In the genomic region with DNA sequence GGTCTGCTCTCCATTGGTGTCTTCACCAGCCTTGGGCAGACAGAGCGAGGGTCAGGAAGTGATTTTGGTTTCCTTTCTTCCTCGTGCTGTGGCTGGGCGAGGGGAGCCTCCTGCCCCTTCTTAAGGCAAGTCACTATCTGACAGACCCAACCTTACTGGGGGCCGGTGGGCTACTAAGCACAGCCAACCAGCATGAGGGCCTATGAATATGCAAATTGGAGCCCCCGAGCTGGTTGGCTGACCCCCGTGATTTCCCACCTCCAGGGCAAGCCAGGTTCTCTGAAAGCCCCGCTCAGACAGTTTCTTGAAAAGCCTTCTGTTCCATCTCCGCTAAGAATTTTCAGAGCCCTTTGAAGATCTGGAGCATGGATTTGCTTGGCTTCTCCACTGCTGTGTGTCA, we compare ENCODE assay signal across 11 mouse cellular contexts. TPM values are rescaled to one million over a fixed set of nuclear protein-coding genes. Genes with fewer than 3 reads are reported as not detected.
DNase-seq lines count a peak whose midpoint lies in the region; ATAC-seq lines count a peak whose summit lies in the region.
"Had no signal": no experiment of that assay in that cellular context is flagged by ENCODE, and none has a peak within 500 bp of the region (broad histone marks: within the 10 kb centered on the region; RNA-seq: fewer than 3 reads in every experiment).

No protein-coding gene starts in this region.

- no peaks in the 10 kb centered on the region for H3K36me3 ChIP-seq in forebrain, embryonic 14.5 days (ENCODE audit: control insufficient read depth, insufficient read depth, low read length)
- no peaks in the 10 kb centered on the region for H3K36me3 ChIP-seq in forebrain, embryonic 15.5 days
- peaks cover 3% of the 10 kb centered on the region for H3K36me3 ChIP-seq in megakaryocyte, embryonic 14.5 days (replicated peaks; ENCODE audit: low read length)
- no peaks in the 10 kb centered on the region for H3K36me3 ChIP-seq in hindbrain, embryonic 14.5 days (replicated peaks; ENCODE audit: control insufficient read depth, insufficient read depth)
- H3K36me3 ChIP-seq in neural tube, embryonic 11.5 days (ENCODE audit: control insufficient read depth, insufficient read depth, low read length): no peaks in the 10 kb centered on the region

- ATAC-seq in forebrain, embryonic 14.5 days: no peak
- no peak for ATAC-seq in forebrain, embryonic 15.5 days (replicated peaks)
- no peak for ATAC-seq in megakaryocyte, adult 5-6 weeks (ENCODE audit: poor library complexity, severe bottlenecking)
- ATAC-seq in hindbrain, embryonic 14.5 days (ENCODE audit: low FRiP score): no peak
- ATAC-seq in neural tube, embryonic 11.5 days (ENCODE audit: insufficient read depth, low FRiP score, low TSS enrichment): no peak
- ATAC-seq: inflammation-experienced regulatory T-cells, adult 6 months had no signal

- H3K4me3 ChIP-seq in forebrain, embryonic 14.5 days (ENCODE audit: low read depth, low read length): no peak overlapping the region
- no peak overlapping the region for H3K4me3 ChIP-seq in forebrain, embryonic 15.5 days
- peak overlapping the region; percentile 75 for H3K4me3 ChIP-seq in megakaryocyte, embryonic 14.5 days (replicated peaks)
- H3K4me3 ChIP-seq in hindbrain, embryonic 14.5 days (replicated peaks; ENCODE audit: low read length): no peak overlapping the region
- no peak overlapping the region for H3K4me3 ChIP-seq in neural tube, embryonic 11.5 days (ENCODE audit: low read depth, low read length)

- H3K9ac ChIP-seq in forebrain, embryonic 14.5 days (ENCODE audit: low read length): no peak overlapping the region
- H3K9ac ChIP-seq in forebrain, embryonic 15.5 days (replicated peaks): no peak overlapping the region
- no peak overlapping the region for H3K9ac ChIP-seq in hindbrain, embryonic 14.5 days
- H3K9ac ChIP-seq in neural tube, embryonic 11.5 days (ENCODE audit: low read length): no peak overlapping the region

- H3K9me3 ChIP-seq in forebrain, embryonic 14.5 days (replicated peaks; ENCODE audit: control insufficient read depth, low read length): no peaks in the 10 kb centered on the region
- no peaks in the 10 kb centered on the region for H3K9me3 ChIP-seq in forebrain, embryonic 15.5 days
- no peaks in the 10 kb centered on the region for H3K9me3 ChIP-seq in megakaryocyte, embryonic 14.5 days
- H3K9me3 ChIP-seq in hindbrain, embryonic 14.5 days (ENCODE audit: control insufficient read depth, low read length): no peaks in the 10 kb centered on the region
- H3K9me3 ChIP-seq in neural tube, embryonic 11.5 days (ENCODE audit: control insufficient read depth, low read length): no peaks in the 10 kb centered on the region

- no peak overlapping the region for H3K27ac ChIP-seq in forebrain, embryonic 14.5 days (ENCODE audit: low read depth, low read length)
- no peak overlapping the region for H3K27ac ChIP-seq in forebrain, embryonic 15.5 days (replicated peaks)
- H3K27ac ChIP-seq in hindbrain, embryonic 14.5 days: no peak overlapping the region
- 0 out of 2 replicates have a peak overlapping the region, but pooled peaks have one; percentile 6 for H3K27ac ChIP-seq in neural tube, embryonic 11.5 days (ENCODE audit: low read depth, low read length)

- WGBS in forebrain, embryonic 14.5 days: 5% methylated on average over 8 of the region's 8 CpGs
- WGBS in forebrain, embryonic 15.5 days: 7% methylated on average over 8 of the region's 8 CpGs
- WGBS in hindbrain, embryonic 14.5 days: 3% methylated on average over 8 of the region's 8 CpGs
- WGBS in neural tube, embryonic 11.5 days: 2% methylated on average over 8 of the region's 8 CpGs

- no peak for DNase-seq in forebrain, embryonic 14.5 days (ENCODE audit: low spot score)
- DNase-seq in hindbrain, embryonic 14.5 days (ENCODE audit: low spot score): no peak
- DNase-seq in neural tube, embryonic 11.5 days (ENCODE audit: low spot score): no peak
- no peak for DNase-seq in left cerebral cortex, adult 9 months (ENCODE audit: low spot score in 2 of 2)
- DNase-seq in right cerebral cortex, adult 2 months (ENCODE audit: low spot score in 2 of 2): no peak
- DNase-seq: lung, adult 18-20 months; thymus, postnatal 14 days had no signal

- no peaks in the 10 kb centered on the region for H3K27me3 ChIP-seq in forebrain, embryonic 14.5 days (replicated peaks; ENCODE audit: control insufficient read depth, insufficient read depth, low read length)
- no peaks in the 10 kb centered on the region for H3K27me3 ChIP-seq in forebrain, embryonic 15.5 days
- H3K27me3 ChIP-seq in megakaryocyte, embryonic 14.5 days (replicated peaks): peaks cover 7% of the 10 kb centered on the region
- H3K27me3 ChIP-seq in hindbrain, embryonic 14.5 days (ENCODE audit: control insufficient read depth, insufficient read depth, low read length): no peaks in the 10 kb centered on the region
- no peaks in the 10 kb centered on the region for H3K27me3 ChIP-seq in neural tube, embryonic 11.5 days (ENCODE audit: control insufficient read depth, insufficient read depth, low read length)

- H3K4me2 ChIP-seq in forebrain, embryonic 14.5 days (ENCODE audit: low read length): peak overlapping the region; percentile 23; the same call in 1 of the 2 replicates
- no peak overlapping the region for H3K4me2 ChIP-seq in forebrain, embryonic 15.5 days (replicated peaks)
- peak overlapping the region; percentile 10; the same call in 1 of the 2 replicates for H3K4me2 ChIP-seq in hindbrain, embryonic 14.5 days (replicated peaks)
- H3K4me2 ChIP-seq in neural tube, embryonic 11.5 days (ENCODE audit: low read depth): peak overlapping the region; percentile 17

- peaks cover 7% of the 10 kb centered on the region; the same call in 1 of the 2 replicates for H3K4me1 ChIP-seq in forebrain, embryonic 14.5 days (ENCODE audit: control insufficient read depth, insufficient read depth, low read length)
- H3K4me1 ChIP-seq in forebrain, embryonic 15.5 days: peaks cover 7% of the 10 kb centered on the region
- peaks cover 30% of the 10 kb centered on the region for H3K4me1 ChIP-seq in megakaryocyte, embryonic 14.5 days
- H3K4me1 ChIP-seq in hindbrain, embryonic 14.5 days (replicated peaks; ENCODE audit: control insufficient read depth, insufficient read depth, low read length): peaks cover 16% of the 10 kb centered on the region
- peaks cover 5% of the 10 kb centered on the region for H3K4me1 ChIP-seq in neural tube, embryonic 11.5 days (ENCODE audit: control insufficient read depth, insufficient read depth, low read length)

RNA-seq across cellular contexts. Expression of gene Prox2, which starts 4.3 kb away (rescaled TPM):
- polyA plus RNA-seq in forebrain, embryonic 14.5 days (2014; fragmentation: Nextera tagmentation; extraction: Ambion mirVana): 1.3 and 1.6 TPM in 2 replicates
- 1.7 and 1.8 TPM in 2 replicates for polyA plus RNA-seq in forebrain, embryonic 15.5 days (2015; fragmentation: Nextera tagmentation; extraction: Ambion mirVana)
- 2.2 TPM in 2 replicates for polyA plus RNA-seq in megakaryocyte, embryonic 14.5 days (2012; ENCODE audit: insufficient read depth, low replicate concordance)
- total RNA-seq in megakaryocyte, adult 5-6 weeks (2015): 1.6 and 3.1 TPM in 2 replicates
- total RNA-seq in megakaryocyte, adult 5-6 weeks (2017): 2.0 and 6.0 TPM in 2 replicates
- polyA plus RNA-seq in hindbrain, embryonic 14.5 days (2014; fragmentation: Nextera tagmentation; extraction: Ambion mirVana): 1.9 TPM in 2 replicates
- 2.5 and 4.3 TPM in 2 replicates for polyA plus RNA-seq in neural tube, embryonic 11.5 days (2014; fragmentation: Nextera tagmentation; extraction: Ambion mirVana)

RNA-seq across cellular contexts. Expression of gene Dlst, which starts 4.3 kb away (rescaled TPM):
- 77.5 and 87.1 TPM in 2 replicates for polyA plus RNA-seq in forebrain, embryonic 14.5 days (2014; fragmentation: Nextera tagmentation; extraction: Ambion mirVana)
- 96.3 and 99.7 TPM in 2 replicates for polyA plus RNA-seq in forebrain, embryonic 15.5 days (2015; fragmentation: Nextera tagmentation; extraction: Ambion mirVana)
- polyA plus RNA-seq in megakaryocyte, embryonic 14.5 days (2012; ENCODE audit: insufficient read depth, low replicate concordance): 187 and 398 TPM in 2 replicates
- 68.1 and 91.8 TPM in 2 replicates for total RNA-seq in megakaryocyte, adult 5-6 weeks (2015)
- 166 and 175 TPM in 2 replicates for total RNA-seq in megakaryocyte, adult 5-6 weeks (2017)
- polyA plus RNA-seq in hindbrain, embryonic 14.5 days (2014; fragmentation: Nextera tagmentation; extraction: Ambion mirVana): 101 and 114 TPM in 2 replicates
- polyA plus RNA-seq in neural tube, embryonic 11.5 days (2014; fragmentation: Nextera tagmentation; extraction: Ambion mirVana): 113 and 115 TPM in 2 replicates

RNA-seq across cellular contexts. Expression of gene Rps6kl1, which starts 44.8 kb away (rescaled TPM):
- polyA plus RNA-seq in forebrain, embryonic 14.5 days (2014; fragmentation: Nextera tagmentation; extraction: Ambion mirVana): 11.7 and 16.6 TPM in 2 replicates
- 19.8 and 22.2 TPM in 2 replicates for polyA plus RNA-seq in forebrain, embryonic 15.5 days (2015; fragmentation: Nextera tagmentation; extraction: Ambion mirVana)
- polyA plus RNA-seq in megakaryocyte, embryonic 14.5 days (2012; ENCODE audit: insufficient read depth, low replicate concordance): 0.68 TPM in 1 of 2 replicates, not detected in the other
- 0.04 TPM in 1 of 2 replicates, not detected in the other for total RNA-seq in megakaryocyte, adult 5-6 weeks (2015)
- total RNA-seq in megakaryocyte, adult 5-6 weeks (2017): 0.15 TPM in 1 of 2 replicates, not detected in the other
- polyA plus RNA-seq in hindbrain, embryonic 14.5 days (2014; fragmentation: Nextera tagmentation; extraction: Ambion mirVana): 22.9 and 24.1 TPM in 2 replicates
- 5.3 and 6.7 TPM in 2 replicates for polyA plus RNA-seq in neural tube, embryonic 11.5 days (2014; fragmentation: Nextera tagmentation; extraction: Ambion mirVana)
